Mouse (Mus musculus) kidney, embryonic 14.5 days (tissue): ENCODE data around the gene Parp11. TPM values are rescaled to one million over a fixed set of nuclear protein-coding genes. Genes with fewer than 3 reads are reported as not detected.

Experiments used
- ATAC-seq: fragments of 200-750 bp; cut with Nextera tagmentation; 2 replicates; pipeline ENCODE4 v1.8.0; 2017; ENCODE audit warnings: moderate number of reproducible peaks, mild to moderate bottlenecking, moderate TSS enrichment, moderate library complexity; ENCODE audit not compliant: low FRiP score, low TSS enrichment
- H3K27ac ChIP-seq: fragments of 300-500 bp; sonication (generic); 2 replicates; pipeline ENCODE4 v1.5.1; 2014; ENCODE audit warnings: low read depth, mild to moderate bottlenecking, low read length, moderate library complexity, mixed read lengths
- H3K27me3 ChIP-seq: fragments of 300-500 bp; sonication (generic); 2 replicates; pipeline ENCODE4 v1.6.1; 2014; ENCODE audit warnings: mild to moderate bottlenecking, low read length; ENCODE audit not compliant: control insufficient read depth, insufficient read depth
- H3K36me3 ChIP-seq: fragments of 300-500 bp; sonication (generic); 2 replicates; pipeline ENCODE4 v1.6.1; 2014; ENCODE audit warnings: low read length, mixed read lengths; ENCODE audit not compliant: control insufficient read depth, insufficient read depth
- H3K4me1 ChIP-seq: fragments of 300-500 bp; sonication (generic); 2 replicates; pipeline ENCODE4 v1.6.1; 2014; ENCODE audit warnings: low read length, mixed read lengths; ENCODE audit not compliant: control insufficient read depth, insufficient read depth
- H3K4me2 ChIP-seq: fragments of 300-500 bp; sonication (generic); replicated peaks from 2 replicates; pipeline ENCODE4 v1.6.1; 2014; ENCODE audit warnings: low read depth, mild to moderate bottlenecking, low read length
- H3K4me3 ChIP-seq: fragments of 300-500 bp; sonication (generic); 2 replicates; pipeline ENCODE4 v1.5.1; 2014; ENCODE audit warnings: mild to moderate bottlenecking, low read length
- H3K9ac ChIP-seq: fragments of 300-500 bp; sonication (generic); 2 replicates; pipeline ENCODE4 v1.6.1; 2014; ENCODE audit warnings: low read depth, mild to moderate bottlenecking, low read length, moderate library complexity
- H3K9me3 ChIP-seq: fragments of 300-500 bp; sonication (generic); 2 replicates; pipeline ENCODE4 v1.6.1; 2016; ENCODE audit warnings: low read length; ENCODE audit not compliant: control insufficient read depth
- WGBS: fragments of 180-500 bp; shearing (Covaris S2); extraction: QIAGEN DNeasy Blood & Tissue Kit; methylation state at CpG from one replicate; pipeline ENCODE4 v1.1.7; 2014; 5-methylcytosine and 5-hydroxymethylcytosine counted together
- polyA plus RNA-seq: library from polyadenylated mRNA; unstranded; fragments of >200 nt; fragmentation: Nextera tagmentation; extraction: Ambion mirVana; gene quantifications from 2 replicates; pipeline ENCODE4 v1.2.1, GENCODE M21; 2014

The Parp11 gene
- polyA plus RNA-seq, 1 experiment from 2014 or later = 30.7 TPM

DNA sequence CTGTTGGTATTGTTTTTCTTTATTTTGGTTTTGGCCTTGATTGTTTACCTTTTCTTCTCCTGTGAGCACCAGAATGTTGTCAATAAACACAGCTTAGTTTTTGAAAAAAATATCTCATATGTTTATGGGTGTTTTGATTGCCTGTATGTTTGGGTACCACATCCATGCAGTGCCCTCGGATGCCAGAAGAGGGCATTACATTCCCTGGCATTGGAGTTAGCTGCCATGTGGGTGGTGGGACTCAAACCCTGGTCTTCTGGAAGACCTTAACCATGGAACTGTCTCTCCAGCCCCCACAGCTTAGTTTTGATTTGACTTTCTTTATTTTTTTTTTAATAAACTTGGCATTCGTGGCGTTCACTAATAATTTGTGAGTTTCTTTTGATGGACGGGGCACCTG, 8.8 kb downstream of the Parp11 start:
- H3K4me2 ChIP-seq = no peak overlapping the region
- no peaks in the 10 kb centered on the region for H3K9me3 ChIP-seq
- no peaks in the 10 kb centered on the region for H3K36me3 ChIP-seq
- H3K27me3 ChIP-seq = no peaks in the 10 kb centered on the region
- no peak overlapping the region for H3K27ac ChIP-seq
- no peak overlapping the region for H3K9ac ChIP-seq
- ATAC-seq = no peak
- WGBS = 96% methylated on average over 4 of the region's 4 CpGs
- H3K4me1 ChIP-seq = peaks cover 6% of the 10 kb centered on the region
- no peak overlapping the region for H3K4me3 ChIP-seq

DNA sequence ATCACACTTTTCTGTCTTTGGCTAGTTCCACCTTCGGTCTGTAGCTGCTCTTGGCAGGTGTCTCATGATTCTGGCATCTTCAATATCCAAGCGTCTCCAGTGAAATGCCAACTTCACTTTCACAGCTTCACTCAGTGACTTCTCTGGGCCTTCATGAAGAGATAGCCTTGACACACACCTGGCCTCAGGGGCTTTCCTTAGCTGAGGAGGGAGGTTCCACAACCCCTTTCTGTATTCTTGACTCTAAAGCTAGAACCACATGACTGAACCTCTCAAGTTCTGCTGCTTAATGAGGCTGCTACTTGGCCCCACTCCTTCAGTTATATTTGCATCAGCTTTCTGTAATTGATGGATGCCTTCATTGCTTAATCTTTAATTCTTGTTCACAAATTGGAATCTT, 10.1 kb downstream of the Parp11 start:
- Histone ChIP-seq H3K9ac (no peak overlapping the region), H3K4me1 (peaks cover 6% of the 10 kb centered on the region), H3K36me3 (no peaks in the 10 kb centered on the region), H3K4me3 (no peak overlapping the region), H3K27me3 (no peaks in the 10 kb centered on the region), H3K4me2 (no peak overlapping the region), H3K9me3 (no peaks in the 10 kb centered on the region), H3K27ac (no peak overlapping the region)
- ATAC-seq = no peak
- 94% methylated on average over 2 of the region's 2 CpGs for WGBS

DNA sequence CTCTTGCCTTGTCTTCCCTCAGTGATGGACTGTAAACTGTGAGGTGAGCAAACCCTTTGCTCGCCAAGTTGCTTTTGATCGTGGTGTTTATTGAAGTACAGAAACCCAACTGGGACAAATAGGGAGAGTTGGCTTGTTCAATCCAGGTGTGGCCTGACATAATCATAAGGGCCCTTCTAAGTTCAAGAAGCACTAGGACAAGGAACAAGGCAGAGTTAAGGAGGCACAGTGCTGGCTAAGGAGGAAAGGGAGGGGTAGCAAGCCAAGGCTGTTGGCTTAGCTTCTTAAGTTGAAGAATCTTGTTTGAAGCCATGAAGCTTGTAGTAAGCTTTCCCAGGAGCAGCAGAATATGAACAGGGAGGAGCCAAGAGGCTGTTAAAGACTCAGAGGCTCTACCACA, 13.1 kb downstream of the Parp11 start:
- 94% methylated on average over 2 of the region's 2 CpGs for WGBS
- Histone ChIP-seq H3K27me3 (no peaks in the 10 kb centered on the region), H3K4me1 (peaks cover 5% of the 10 kb centered on the region; the same call in 1 of the 2 replicates), H3K9ac (no peak overlapping the region), H3K27ac (no peak overlapping the region), H3K4me2 (no peak overlapping the region), H3K36me3 (no peaks in the 10 kb centered on the region), H3K4me3 (no peak overlapping the region), H3K9me3 (no peaks in the 10 kb centered on the region)
- ATAC-seq = no peak

DNA sequence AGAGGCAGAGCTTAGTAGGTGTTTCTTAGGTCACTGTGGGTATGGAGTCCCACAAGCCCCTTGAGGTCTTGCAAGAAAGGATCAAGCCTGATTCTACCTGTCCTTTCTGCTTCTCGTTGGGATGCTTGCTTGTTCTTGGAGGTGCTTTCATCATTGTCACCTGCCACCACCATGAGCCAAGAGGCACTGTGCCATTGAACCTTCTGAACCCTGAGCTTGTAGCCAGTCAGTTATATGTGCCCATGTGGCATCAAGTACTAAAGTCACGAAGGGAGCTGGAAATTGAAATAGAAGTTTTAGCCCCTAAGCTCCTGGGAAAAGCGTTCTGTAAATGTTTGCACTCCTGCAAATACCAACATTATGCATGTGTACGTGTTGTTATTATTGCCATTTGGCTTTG, 14.9 kb downstream of the Parp11 start:
- Histone ChIP-seq H3K27ac (no peak overlapping the region), H3K9ac (no peak overlapping the region), H3K4me2 (no peak overlapping the region), H3K9me3 (no peaks in the 10 kb centered on the region), H3K4me3 (no peak overlapping the region), H3K4me1 (0 out of 2 replicates have a peak, but pooled peaks cover 3% of the 10 kb centered on the region), H3K36me3 (no peaks in the 10 kb centered on the region), H3K27me3 (no peaks in the 10 kb centered on the region)
- 92% methylated on average over 4 of the region's 4 CpGs for WGBS
- no peak for ATAC-seq

DNA sequence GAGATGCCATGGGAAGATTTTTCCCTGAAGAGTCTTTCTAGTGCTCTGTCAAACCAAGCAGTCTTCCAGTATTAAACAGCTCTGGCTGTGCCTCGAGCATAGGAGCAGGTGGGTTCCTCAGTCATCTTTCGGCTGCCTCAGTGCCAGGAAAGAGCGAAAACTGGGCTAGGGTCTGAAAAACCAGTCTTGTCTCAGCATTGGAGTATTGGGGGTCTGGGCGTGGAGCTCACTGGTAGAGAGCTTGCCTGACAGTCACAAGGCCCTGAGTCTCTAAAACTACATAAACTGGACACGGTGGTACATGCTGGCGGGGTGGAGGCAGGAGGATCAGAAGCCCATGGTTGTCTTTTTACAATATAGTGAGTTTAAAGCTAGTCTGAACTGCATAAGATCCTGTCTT, 15.6 kb downstream of the Parp11 start:
- no peak overlapping the region for H3K9ac ChIP-seq
- no peaks in the 10 kb centered on the region for H3K9me3 ChIP-seq
- H3K4me3 ChIP-seq = no peak overlapping the region
- ATAC-seq = no peak
- no peak overlapping the region for H3K4me2 ChIP-seq
- H3K36me3 ChIP-seq = no peaks in the 10 kb centered on the region
- no peaks in the 10 kb centered on the region for H3K27me3 ChIP-seq
- 0 out of 2 replicates have a peak, but pooled peaks cover 3% of the 10 kb centered on the region for H3K4me1 ChIP-seq
- whole genome bisulfite sequencing = 96% methylated on average over 6 of the region's 6 CpGs
- H3K27ac ChIP-seq = no peak overlapping the region

DNA sequence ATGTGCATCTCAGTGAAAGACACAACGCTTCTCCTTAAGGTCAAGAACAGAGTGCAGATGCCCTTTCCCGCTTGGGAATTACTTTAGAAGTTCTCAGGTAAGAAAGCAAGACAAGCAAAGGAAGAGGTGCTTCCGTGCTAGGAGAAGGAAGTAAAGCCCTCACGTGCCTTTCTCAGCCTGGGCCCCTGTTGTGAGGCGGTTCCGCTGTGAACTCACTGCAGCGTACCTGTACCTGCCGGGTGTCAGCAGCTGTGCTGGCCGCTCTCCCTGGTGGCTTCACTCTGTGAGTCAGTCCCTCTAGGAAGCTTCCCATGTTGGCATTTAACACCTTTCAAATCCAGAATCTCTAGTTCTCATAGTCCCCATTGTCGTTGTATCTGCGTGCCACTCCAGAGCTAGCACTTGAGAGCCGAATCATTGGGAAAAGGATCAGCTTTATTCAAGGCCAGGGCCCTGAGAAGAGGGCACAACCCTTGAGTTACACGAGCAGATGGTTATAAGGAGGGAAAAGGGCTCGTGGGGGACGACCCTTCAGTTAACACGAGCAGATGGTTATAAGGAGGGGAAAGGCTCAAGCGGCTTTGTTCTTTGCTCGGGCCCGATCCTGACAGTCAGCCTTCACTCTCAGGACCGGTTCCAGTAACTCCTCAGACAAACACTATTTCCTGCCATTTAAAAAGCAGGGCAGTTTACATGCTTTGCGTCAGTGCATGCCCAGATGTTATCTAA, 16.8 kb downstream of the Parp11 start:
- Histone ChIP-seq H3K4me3 (no peak overlapping the region), H3K27ac (no peak overlapping the region), H3K9ac (no peak overlapping the region), H3K4me2 (no peak overlapping the region), H3K9me3 (no peaks in the 10 kb centered on the region), H3K4me1 (0 out of 2 replicates have a peak, but pooled peaks cover 3% of the 10 kb centered on the region), H3K27me3 (no peaks in the 10 kb centered on the region), H3K36me3 (no peaks in the 10 kb centered on the region)
- 42% methylated on average over 21 of the region's 21 CpGs for WGBS
- ATAC-seq = no peak

DNA sequence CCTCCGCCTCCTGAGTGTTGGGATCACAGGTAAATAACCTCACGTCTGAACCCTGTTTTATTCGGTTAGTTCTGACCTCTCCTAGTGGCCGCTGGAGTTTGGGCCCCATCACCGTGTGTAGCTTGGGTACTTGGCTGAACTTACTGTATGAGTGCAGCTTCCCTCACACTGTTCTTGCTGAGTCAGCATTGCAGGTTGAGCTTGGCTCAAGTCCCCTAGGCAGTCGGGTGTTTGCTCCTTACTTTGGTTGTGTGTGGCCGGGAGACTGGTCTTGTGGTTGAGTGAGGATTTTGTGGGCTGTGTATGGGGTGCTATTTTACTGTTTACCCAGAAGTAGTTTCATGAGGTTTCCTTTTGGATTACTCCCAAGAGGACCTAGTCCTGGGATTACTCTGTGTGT, 17.9 kb downstream of the Parp11 start:
- Histone ChIP-seq H3K27me3 (no peaks in the 10 kb centered on the region), H3K9ac (no peak overlapping the region), H3K4me3 (no peak overlapping the region), H3K36me3 (no peaks in the 10 kb centered on the region; the same call in 1 of the 2 replicates), H3K4me1 (0 out of 2 replicates have a peak, but pooled peaks cover 3% of the 10 kb centered on the region), H3K9me3 (no peaks in the 10 kb centered on the region), H3K4me2 (no peak overlapping the region), H3K27ac (no peak overlapping the region)
- ATAC-seq = no peak
- 89% methylated on average over 7 of the region's 7 CpGs for WGBS

DNA sequence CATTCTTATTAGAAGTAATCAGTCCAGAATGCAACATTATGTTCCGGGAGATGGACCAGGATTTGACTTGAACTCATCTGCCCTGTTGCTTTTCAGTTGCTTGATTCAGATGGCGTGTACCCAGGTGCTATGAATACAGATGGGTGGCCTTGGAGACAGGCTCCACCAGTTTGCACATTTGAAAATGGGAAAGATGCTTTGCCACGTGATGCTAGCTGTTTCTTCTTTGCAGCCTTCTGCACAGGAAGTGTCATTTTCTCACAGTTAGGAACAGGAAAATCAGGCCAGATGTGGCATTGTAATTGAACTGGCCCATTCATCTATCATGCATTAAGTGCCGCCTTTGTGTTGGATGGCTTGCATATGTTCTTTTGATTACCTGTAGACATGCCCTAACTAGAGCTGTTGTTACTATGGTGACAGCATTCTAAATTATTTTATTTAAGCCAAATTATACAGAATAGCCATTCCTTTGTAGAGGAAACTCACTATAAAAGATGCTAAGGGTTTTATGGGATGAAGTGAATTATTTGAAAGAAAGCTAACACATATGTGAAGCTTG, 20.2 kb downstream of the Parp11 start:
- Histone ChIP-seq H3K27ac (no peak overlapping the region), H3K4me1 (0 out of 2 replicates have a peak, but pooled peaks cover 3% of the 10 kb centered on the region), H3K9ac (no peak overlapping the region), H3K36me3 (peaks cover 4% of the 10 kb centered on the region; the same call in 1 of the 2 replicates), H3K9me3 (no peaks in the 10 kb centered on the region), H3K4me3 (no peak overlapping the region), H3K4me2 (no peak overlapping the region), H3K27me3 (no peaks in the 10 kb centered on the region)
- WGBS = 74% methylated on average over 4 of the region's 4 CpGs
- no peak for ATAC-seq

DNA sequence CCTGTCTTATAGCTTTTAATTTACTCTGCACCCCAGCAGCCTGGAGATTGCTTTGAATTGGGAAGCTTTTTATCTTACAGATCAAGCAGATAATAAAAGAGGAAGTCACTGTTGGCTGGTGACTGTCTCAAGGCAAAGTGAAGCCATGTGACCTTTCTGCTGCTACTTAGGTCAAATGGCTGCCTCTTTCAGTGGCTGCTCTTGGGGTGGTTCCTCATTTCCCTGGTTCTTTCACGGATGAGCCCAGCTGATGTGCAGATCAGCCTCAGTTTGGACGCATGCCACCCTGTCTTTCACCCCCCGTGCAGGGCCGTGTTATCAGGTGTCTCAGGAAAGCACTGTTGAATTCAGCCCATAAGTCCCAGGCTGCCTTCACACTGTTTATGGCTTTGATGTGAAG, 25.4 kb downstream of the Parp11 start:
- H3K27me3 ChIP-seq = no peaks in the 10 kb centered on the region
- no peak overlapping the region for H3K4me3 ChIP-seq
- H3K9ac ChIP-seq = no peak overlapping the region
- no peaks in the 10 kb centered on the region for H3K9me3 ChIP-seq
- WGBS = 70% methylated on average over 4 of the region's 4 CpGs
- ATAC-seq = no peak
- H3K36me3 ChIP-seq = peaks cover 7% of the 10 kb centered on the region; the same call in 1 of the 2 replicates
- no peak overlapping the region for H3K27ac ChIP-seq
- no peaks in the 10 kb centered on the region for H3K4me1 ChIP-seq
- no peak overlapping the region for H3K4me2 ChIP-seq
